Mouse (Mus musculus) frontal cortex, postnatal 36 days (tissue): Measurements from ENCODE around the gene Gm26965.
A peak's percentile ranks its signal among the peaks of the same experiment; 100 is the strongest.
"Not testable (repeated sequence)": the region's sequence is repeated elsewhere in the genome, so short reads cannot be mapped to it uniquely, and the experiment has no call there.

ENCODE experiments used
- DNase-seq, 2 experiments: peaks; one replicate each; pipeline ENCODE4 v3.0.0; 2022; ENCODE audit warnings: low spot score in 2 of 2

Gm26965 gene

GRCm38 (mm10) chr13:67525753-67526410, at the start of gene Gm26965, which contains the start of gene Zfp87:
Gm26965 (minus strand) TSS chr13:67526151.
Zfp87 (minus strand) TSS chr13:67526177.
- DNase-seq, result peak; percentile 93 to 96

GRCm38 (mm10) chr13:67572591-67573189, 46.7 kb upstream of the Gm26965 start:
- no peak for DNase-seq

- no peak for DNase-seq
Observed at GRCm38 (mm10) chr13:67553730-67554129, 27.8 kb upstream of the Gm26965 start, which contains the start of gene Zfp748. Zfp748 (minus strand) TSS chr13:67553830.

- peak; percentile 88 to 94 for DNase-seq
Observed at GRCm38 (mm10) chr13:67552505-67553346, 26.8 kb upstream of the Gm26965 start.

- no peak for DNase-seq
Observed at GRCm38 (mm10) chr13:67545941-67546340, 20.0 kb upstream of the Gm26965 start.

GRCm38 (mm10) chr13:67527049-67527730, 1.2 kb upstream of the Gm26965 start:
- no peak for DNase-seq

GRCm38 (mm10) chr13:67500908-67501307, 25.0 kb downstream of the Gm26965 start:
- DNase-seq, result no peak

GRCm38 (mm10) chr13:67500084-67500719, 25.7 kb downstream of the Gm26965 start, which contains the start of gene Zfp58:
Zfp58 (minus strand) TSS chr13:67500555.
- peak; percentile 85 to 95 for DNase-seq

- DNase-seq, result no peak
Observed at GRCm38 (mm10) chr13:67495631-67496030, 30.3 kb downstream of the Gm26965 start.

- DNase-seq, result no peak
Observed at GRCm38 (mm10) chr13:67484424-67484811, 41.5 kb downstream of the Gm26965 start.

GRCm38 (mm10) chr13:67483625-67484423, 42.1 kb downstream of the Gm26965 start, which contains the start of gene Zfp874b:
Zfp874b (minus strand) TSS chr13:67484258.
- peak; percentile 88 to 96 for DNase-seq

GRCm38 (mm10) chr13:67481528-67481927, 44.4 kb downstream of the Gm26965 start:
- DNase-seq, result no peak

GRCm38 (mm10) chr13:67469274-67469673, 56.7 kb downstream of the Gm26965 start:
- DNase-seq, result no peak

- not testable (repeated sequence) for DNase-seq
Observed at GRCm38 (mm10) chr13:67463506-67464185, 62.3 kb downstream of the Gm26965 start.

GRCm38 (mm10) chr13:67452021-67452309, 74.0 kb downstream of the Gm26965 start:
- DNase-seq, result no peak

- peak; percentile 88 to 96 for DNase-seq
Observed at GRCm38 (mm10) chr13:67451172-67452020, 74.6 kb downstream of the Gm26965 start, which contains the start of gene Zfp874a. Zfp874a (minus strand) TSS chr13:67451624.
